Mouse (Mus musculus) neural tube, embryonic 13.5 days (tissue): ENCODE results near the gene Gmfb. TPM values are rescaled to one million over a fixed set of nuclear protein-coding genes. Genes with fewer than 3 reads are reported as not detected.
"Not testable (repeated sequence)": the region's sequence is repeated elsewhere in the genome, so short reads cannot be mapped to it uniquely, and the experiment has no call there.

ENCODE experiments used
- ATAC-seq: fragments of 200-750 bp; cut with Nextera tagmentation; 2 replicates; pipeline ENCODE4 v1.8.0; 2017; ENCODE audit warnings: low read depth, mild to moderate bottlenecking, moderate TSS enrichment, moderate library complexity
- H3K27ac ChIP-seq: fragments of 300-500 bp; sonication (generic); replicated peaks from 2 replicates; pipeline ENCODE4 v1.5.1; 2015; ENCODE audit warnings: moderate library complexity, mild to moderate bottlenecking, inconsistent platforms
- H3K27me3 ChIP-seq: fragments of 300-500 bp; sonication (generic); 2 replicates; pipeline ENCODE4 v1.6.1; 2015; ENCODE audit warnings: mild to moderate bottlenecking, inconsistent platforms
- H3K36me3 ChIP-seq: fragments of 300-500 bp; sonication (generic); 2 replicates; pipeline ENCODE4 v1.6.1; 2015; ENCODE audit warnings: mild to moderate bottlenecking, inconsistent platforms
- H3K4me1 ChIP-seq: fragments of 300-500 bp; sonication (generic); replicated peaks from 2 replicates; pipeline ENCODE4 v1.6.1; 2015; ENCODE audit warnings: inconsistent platforms
- H3K4me2 ChIP-seq: fragments of 300-500 bp; sonication (generic); 2 replicates; pipeline ENCODE4 v1.6.1; 2015; ENCODE audit warnings: inconsistent platforms, mild to moderate bottlenecking, moderate library complexity
- H3K4me3 ChIP-seq: fragments of 300-500 bp; sonication (generic); 2 replicates; pipeline ENCODE4 v1.5.1; 2015; ENCODE audit warnings: mild to moderate bottlenecking, inconsistent platforms
- H3K9ac ChIP-seq: fragments of 300-500 bp; sonication (generic); 2 replicates; pipeline ENCODE4 v1.6.1; 2015; ENCODE audit warnings: moderate library complexity, mild to moderate bottlenecking, inconsistent platforms
- H3K9me3 ChIP-seq: fragments of 300-500 bp; sonication (generic); 2 replicates; pipeline ENCODE4 v1.6.1; 2016; ENCODE audit warnings: inconsistent platforms
- WGBS: fragments of 180-500 bp; shearing (Covaris S2); methylation state at CpG from one replicate; pipeline ENCODE4 v1.1.7; 2015; 5-methylcytosine and 5-hydroxymethylcytosine counted together
- polyA plus RNA-seq: library from polyadenylated mRNA; unstranded; fragments of >200 nt; fragmentation: Nextera tagmentation; extraction: Ambion mirVana; gene quantifications from 2 replicates; pipeline ENCODE4 v1.2.1, GENCODE M21; 2015

Gmfb gene
- polyA plus RNA-seq, 1 experiment from 2014 or later: 100 TPM

- no peak overlapping the region for H3K27ac ChIP-seq
- H3K9me3 ChIP-seq: no peaks in the 10 kb centered on the region
- no peak for ATAC-seq
- H3K4me2 ChIP-seq: no peak overlapping the region
- peaks cover 11% of the 10 kb centered on the region for H3K4me1 ChIP-seq
- WGBS: 71% methylated on average over 1 of the region's 1 CpGs
- peaks cover 11% of the 10 kb centered on the region for H3K27me3 ChIP-seq
- H3K36me3 ChIP-seq: no peaks in the 10 kb centered on the region
- no peak overlapping the region for H3K4me3 ChIP-seq
- H3K9ac ChIP-seq: no peak overlapping the region
Measured at GRCm38 (mm10) chr14:46827430-46827829, 5.4 kb upstream of the Gmfb start.

GRCm38 (mm10) chr14:46823996-46824395, 2.0 kb upstream of the Gmfb start:
- no peak for ATAC-seq
- Histone ChIP-seq H3K4me1 (peaks cover 22% of the 10 kb centered on the region), H3K27ac (no peak overlapping the region), H3K27me3 (peaks cover 11% of the 10 kb centered on the region; the same call in 1 of the 2 replicates), H3K36me3 (no peaks in the 10 kb centered on the region), H3K4me2 (no peak overlapping the region), H3K4me3 (no peak overlapping the region), H3K9ac (no peak overlapping the region), H3K9me3 (no peaks in the 10 kb centered on the region)
- 82% methylated on average over 2 of the region's 2 CpGs for WGBS

- peak overlapping the region; percentile 70 for H3K4me2 ChIP-seq
- peaks cover 22% of the 10 kb centered on the region for H3K4me1 ChIP-seq
- ATAC-seq: no peak
- 1% methylated on average over 11 of the region's 11 CpGs for WGBS
- H3K27ac ChIP-seq: peak overlapping the region; percentile 82
- peak overlapping the region; percentile 89 for H3K4me3 ChIP-seq
- peaks cover 11% of the 10 kb centered on the region; the same call in 1 of the 2 replicates for H3K27me3 ChIP-seq
- H3K9me3 ChIP-seq: no peaks in the 10 kb centered on the region
- H3K36me3 ChIP-seq: peaks cover 6% of the 10 kb centered on the region
- peak overlapping the region; percentile 89 for H3K9ac ChIP-seq
Measured at GRCm38 (mm10) chr14:46821271-46821872, 670 bp downstream of the Gmfb start.

- H3K4me1 ChIP-seq: peaks cover 22% of the 10 kb centered on the region
- H3K9ac ChIP-seq, H3K27me3 ChIP-seq, H3K4me3 ChIP-seq, H3K27ac ChIP-seq, ATAC-seq, H3K4me2 ChIP-seq, H3K9me3 ChIP-seq: not testable (repeated sequence)
- WGBS: 95% methylated on average over 5 of the region's 6 CpGs
- H3K36me3 ChIP-seq: peaks cover 17% of the 10 kb centered on the region
Measured at GRCm38 (mm10) chr14:46819961-46820360, 2.1 kb downstream of the Gmfb start.

GRCm38 (mm10) chr14:46818743-46819142, 3.3 kb downstream of the Gmfb start:
- 94% methylated on average over 7 of the region's 7 CpGs for WGBS
- no peak for ATAC-seq
- no peaks in the 10 kb centered on the region for H3K27me3 ChIP-seq

GRCm38 (mm10) chr14:46816916-46817622, 5.0 kb downstream of the Gmfb start:
- no peak overlapping the region for H3K27ac ChIP-seq
- H3K9ac ChIP-seq: no peak overlapping the region
- H3K4me1 ChIP-seq: peaks cover 22% of the 10 kb centered on the region
- H3K9me3 ChIP-seq: no peaks in the 10 kb centered on the region
- WGBS: 94% methylated on average over 8 of the region's 8 CpGs
- H3K36me3 ChIP-seq: peaks cover 40% of the 10 kb centered on the region
- no peak for ATAC-seq
- H3K4me2 ChIP-seq: no peak overlapping the region
- no peak overlapping the region for H3K4me3 ChIP-seq
- H3K27me3 ChIP-seq: no peaks in the 10 kb centered on the region

More at GRCm38 (mm10) chr14:46818743-46819142, 3.3 kb downstream of the Gmfb start:
- no peak overlapping the region for H3K9ac ChIP-seq
- peaks cover 25% of the 10 kb centered on the region for H3K36me3 ChIP-seq
- H3K9me3 ChIP-seq: no peaks in the 10 kb centered on the region
- peaks cover 22% of the 10 kb centered on the region for H3K4me1 ChIP-seq
- no peak overlapping the region for H3K4me2 ChIP-seq
- no peak overlapping the region for H3K4me3 ChIP-seq
- H3K27ac ChIP-seq: no peak overlapping the region

- 77% methylated on average over 6 of the region's 6 CpGs for WGBS
- Histone ChIP-seq H3K9ac (no peak overlapping the region), H3K27me3 (no peaks in the 10 kb centered on the region), H3K4me1 (peaks cover 14% of the 10 kb centered on the region), H3K36me3 (peaks cover 51% of the 10 kb centered on the region), H3K27ac (no peak overlapping the region), H3K9me3 (no peaks in the 10 kb centered on the region), H3K4me3 (no peak overlapping the region), H3K4me2 (no peak overlapping the region)
- no peak for ATAC-seq
Measured at GRCm38 (mm10) chr14:46815640-46816039, 6.4 kb downstream of the Gmfb start.

GRCm38 (mm10) chr14:46807927-46808326, 14.1 kb downstream of the Gmfb start:
- Histone ChIP-seq H3K9me3 (no peaks in the 10 kb centered on the region), H3K27ac (no peak overlapping the region), H3K4me3 (no peak overlapping the region), H3K4me1 (no peaks in the 10 kb centered on the region), H3K4me2 (no peak overlapping the region), H3K27me3 (no peaks in the 10 kb centered on the region), H3K36me3 (peaks cover 34% of the 10 kb centered on the region), H3K9ac (no peak overlapping the region)
- no peak for ATAC-seq
- 80% methylated on average over 3 of the region's 3 CpGs for WGBS

- no peak for ATAC-seq
Measured at GRCm38 (mm10) chr14:46806186-46806585, 15.9 kb downstream of the Gmfb start.

GRCm38 (mm10) chr14:46803791-46804190, 18.3 kb downstream of the Gmfb start:
- H3K4me1 ChIP-seq: no peaks in the 10 kb centered on the region
- WGBS: 85% methylated on average over 1 of the region's 1 CpGs
- no peak overlapping the region for H3K4me2 ChIP-seq

More at GRCm38 (mm10) chr14:46806186-46806585, 15.9 kb downstream of the Gmfb start:
- Histone ChIP-seq H3K36me3 (peaks cover 24% of the 10 kb centered on the region), H3K27me3 (no peaks in the 10 kb centered on the region), H3K4me1 (no peaks in the 10 kb centered on the region), H3K9me3 (no peaks in the 10 kb centered on the region), H3K27ac (no peak overlapping the region), H3K9ac (no peak overlapping the region), H3K4me2 (no peak overlapping the region), H3K4me3 (no peak overlapping the region)
- 89% methylated on average over 5 of the region's 5 CpGs for WGBS

GRCm38 (mm10) chr14:46803259-46803658, 18.8 kb downstream of the Gmfb start:
- Histone ChIP-seq H3K36me3 (0 out of 2 replicates have a peak, but pooled peaks cover 11% of the 10 kb centered on the region), H3K27ac (no peak overlapping the region), H3K27me3 (no peaks in the 10 kb centered on the region), H3K4me3 (no peak overlapping the region), H3K9me3 (no peaks in the 10 kb centered on the region), H3K4me2 (no peak overlapping the region), H3K4me1 (no peaks in the 10 kb centered on the region), H3K9ac (no peak overlapping the region)
- WGBS: 97% methylated on average over 4 of the region's 4 CpGs
- no peak for ATAC-seq

More at GRCm38 (mm10) chr14:46803791-46804190, 18.3 kb downstream of the Gmfb start:
- Histone ChIP-seq H3K27ac (no peak overlapping the region), H3K36me3 (0 out of 2 replicates have a peak, but pooled peaks cover 11% of the 10 kb centered on the region), H3K4me3 (no peak overlapping the region), H3K9ac (no peak overlapping the region), H3K27me3 (no peaks in the 10 kb centered on the region), H3K9me3 (no peaks in the 10 kb centered on the region)
- ATAC-seq: no peak

GRCm38 (mm10) chr14:46800684-46801345, 21.2 kb downstream of the Gmfb start:
- H3K9me3 ChIP-seq: no peaks in the 10 kb centered on the region
- no peak overlapping the region for H3K4me2 ChIP-seq
- no peak overlapping the region for H3K27ac ChIP-seq
- H3K36me3 ChIP-seq: 0 out of 2 replicates have a peak, but pooled peaks cover 11% of the 10 kb centered on the region
- no peak overlapping the region for H3K4me3 ChIP-seq
- H3K27me3 ChIP-seq: no peaks in the 10 kb centered on the region
- H3K4me1 ChIP-seq: no peaks in the 10 kb centered on the region
- 89% methylated on average over 3 of the region's 3 CpGs for WGBS
- no peak overlapping the region for H3K9ac ChIP-seq
- no peak for ATAC-seq
